In genomic region chr19:46562132-46562531, GRCm38 (mm10) we compare ENCODE assay signal across 8 mouse cellular contexts. TPM values are rescaled to one million over a fixed set of nuclear protein-coding genes. Genes with fewer than 3 reads are reported as not detected.
DNase-seq lines count a peak whose midpoint lies in the region; ATAC-seq and TF ChIP-seq lines count a peak whose summit lies in the region.

No protein-coding gene starts in this region.

- peak; percentile 93 for DNase-seq in adipocyte (ENCODE audit: low spot score)
- peak; percentile 72 for DNase-seq in embryo, embryonic 11 days
- peak; percentile 49 to 68 for DNase-seq in heart, adult 9 months (ENCODE audit: low spot score in 2 of 2)
- DNase-seq in layer of hippocampus, adult 18-20 months (ENCODE audit: low spot score in 2 of 2), result peak; percentile 22 to 74
- DNase-seq in lung, postnatal 14 days, result peak; percentile 72

- peak; percentile 69; the same call in 1 of the 2 replicates for TF ChIP-seq CTCF in small intestine, adult 2 months (IDR thresholded peaks at IDR 0.05; ENCODE audit: extremely low read depth, insufficient read length, insufficient replicate concordance, low read depth, low read length)

- TF ChIP-seq POLR2A in small intestine, adult 2 months (IDR thresholded peaks at IDR 0.05; ENCODE audit: low read depth, low read length), result no peak

- no peak overlapping the region for H3K9ac ChIP-seq in intestine, embryonic 15.5 days
- no peak overlapping the region for H3K9ac ChIP-seq in intestine, embryonic 16.5 days (ENCODE audit: low read depth, low read length)

- 0 out of 2 replicates have a peak, but pooled peaks cover 2% of the 10 kb centered on the region for H3K4me1 ChIP-seq in intestine, embryonic 15.5 days (replicated peaks)
- no peaks in the 10 kb centered on the region for H3K4me1 ChIP-seq in intestine, embryonic 16.5 days (ENCODE audit: control insufficient read depth, insufficient read depth, low read length)
- no peaks in the 10 kb centered on the region for H3K4me1 ChIP-seq in small intestine, adult 2 months (ENCODE audit: control insufficient read depth, insufficient read depth, insufficient read length, low read length)

- ATAC-seq in intestine, embryonic 15.5 days, result peak; percentile 56; the same call in 1 of the 2 replicates
- no peak; the same call in 1 of the 2 replicates for ATAC-seq in intestine, embryonic 16.5 days

- H3K27ac ChIP-seq in intestine, embryonic 15.5 days, result no peak overlapping the region
- no peak overlapping the region for H3K27ac ChIP-seq in intestine, embryonic 16.5 days (ENCODE audit: low read length)
- no peak overlapping the region for H3K27ac ChIP-seq in small intestine, adult 2 months (ENCODE audit: insufficient read depth, low read depth, low read length)

- no peaks in the 10 kb centered on the region for H3K9me3 ChIP-seq in intestine, embryonic 15.5 days
- H3K9me3 ChIP-seq in intestine, embryonic 16.5 days (ENCODE audit: control insufficient read depth, low read length), result no peaks in the 10 kb centered on the region

- H3K4me3 ChIP-seq in intestine, embryonic 15.5 days (replicated peaks), result no peak overlapping the region
- H3K4me3 ChIP-seq in intestine, embryonic 16.5 days (ENCODE audit: low read length), result no peak overlapping the region
- H3K4me3 ChIP-seq in small intestine, adult 2 months (ENCODE audit: low read depth, low read length), result no peak overlapping the region

- H3K27me3 ChIP-seq in intestine, embryonic 15.5 days (replicated peaks), result no peaks in the 10 kb centered on the region
- no peaks in the 10 kb centered on the region for H3K27me3 ChIP-seq in intestine, embryonic 16.5 days (replicated peaks; ENCODE audit: control insufficient read depth, insufficient read depth, low read length)
- no peaks in the 10 kb centered on the region for H3K27me3 ChIP-seq in small intestine, adult 2 months (ENCODE audit: control insufficient read depth, insufficient read depth, low read length)

- no peak overlapping the region for H3K4me2 ChIP-seq in intestine, embryonic 15.5 days (replicated peaks)
- H3K4me2 ChIP-seq in intestine, embryonic 16.5 days (ENCODE audit: low read depth, low read length), result no peak overlapping the region

- WGBS in intestine, embryonic 15.5 days, result 41% methylated on average over 1 of the region's 1 CpGs
- WGBS in intestine, embryonic 16.5 days, result 30% methylated on average over 1 of the region's 1 CpGs
- WGBS in small intestine, adult 2 months, result 38% methylated on average over 1 of the region's 1 CpGs

- no peaks in the 10 kb centered on the region for H3K36me3 ChIP-seq in intestine, embryonic 15.5 days
- H3K36me3 ChIP-seq in intestine, embryonic 16.5 days (ENCODE audit: control insufficient read depth, insufficient read depth, low read length), result no peaks in the 10 kb centered on the region
- H3K36me3 ChIP-seq in small intestine, adult 2 months (ENCODE audit: control insufficient read depth, insufficient read depth, low read length), result no peaks in the 10 kb centered on the region

RNA-seq across cellular contexts. Expression of gene Arl3, which starts 10.9 kb away (rescaled TPM):
- polyA plus RNA-seq in intestine, embryonic 15.5 days (2015; fragmentation: Nextera tagmentation; extraction: Ambion mirVana), result 69.9 and 72.4 TPM in 2 replicates
- polyA plus RNA-seq in intestine, embryonic 16.5 days (2015; fragmentation: Nextera tagmentation; extraction: Ambion mirVana), result 53.9 and 64.5 TPM in 2 replicates
- 100 to 1,000 TPM; 127 to 132 TPM for total RNA-seq in layer of hippocampus, adult 18-20 months (2021)
- polyA plus RNA-seq in small intestine, adult 2 months (2012; rRNA removed), result 1.3 and 2.1 TPM in 2 replicates

RNA-seq across cellular contexts. Expression of gene Sfxn2, which starts 11.0 kb away (rescaled TPM):
- polyA plus RNA-seq in intestine, embryonic 15.5 days (2015; fragmentation: Nextera tagmentation; extraction: Ambion mirVana), result 18.2 and 20.5 TPM in 2 replicates
- polyA plus RNA-seq in intestine, embryonic 16.5 days (2015; fragmentation: Nextera tagmentation; extraction: Ambion mirVana), result 16.7 and 18.1 TPM in 2 replicates
- 1 to 10 TPM; 5.2 to 7.6 TPM for total RNA-seq in layer of hippocampus, adult 18-20 months (2021)
- polyA plus RNA-seq in small intestine, adult 2 months (2012; rRNA removed), result 1.3 and 1.6 TPM in 2 replicates

RNA-seq across cellular contexts. Expression of gene Wbp1l, which starts 36.8 kb away (rescaled TPM):
- 39.5 and 40.7 TPM in 2 replicates for polyA plus RNA-seq in intestine, embryonic 15.5 days (2015; fragmentation: Nextera tagmentation; extraction: Ambion mirVana)
- polyA plus RNA-seq in intestine, embryonic 16.5 days (2015; fragmentation: Nextera tagmentation; extraction: Ambion mirVana), result 39.3 and 40.0 TPM in 2 replicates
- 10 to 100 TPM; 38.1 to 40.1 TPM for total RNA-seq in layer of hippocampus, adult 18-20 months (2021)
- 24.8 and 42.4 TPM in 2 replicates for polyA plus RNA-seq in small intestine, adult 2 months (2012; rRNA removed)

Comparison
In these comparisons a context has a peak if more than half of its experiments do, and no peak if none do; other contexts are left out.
1. RNA of gene Arl3, which starts 10.9 kb away (polyA plus RNA-seq): 69.9 to 72.4 TPM in intestine, embryonic 15.5 days and 53.9 to 64.5 TPM in intestine, embryonic 16.5 days; 1.3 to 2.1 TPM in small intestine, adult 2 months; every median in the first group is over 10 times any median in the second.
2. Peak in every context shown above with its lines, with median percentiles within 50 percentile points of each other: DNase-seq.